Mouse (Mus musculus) MEL (cell line): ENCODE measurements around the gene Tor4a.

Experiments
- CTCF ChIP-seq, 3 experiments: IDR thresholded peaks in 2 of 3; conservative IDR thresholded peaks in 1 of 3; 2 replicates each; pipeline ENCODE4 v1.5.1; 2011 to 2012; ENCODE audit warnings: low read length in 3 of 3, low read depth in 2 of 3, mild to moderate bottlenecking in 2 of 3, improper control_type of control experiment in 1 of 3, inconsistent platforms in 1 of 3, mixed read lengths in 1 of 3, moderate library complexity in 1 of 3; ENCODE audit not compliant: control insufficient read depth in 1 of 3, insufficient read depth in 1 of 3, poor library complexity in 1 of 3, severe bottlenecking in 1 of 3
- ELF1 ChIP-seq: IDR thresholded peaks from 2 replicates; pipeline ENCODE4 v1.6.1; 2014; ENCODE audit warnings: low read depth, mild to moderate bottlenecking, inconsistent platforms, low read length, improper control_type of control experiment, moderate library complexity
- EP300 ChIP-seq, 2 experiments: IDR thresholded peaks; 2 replicates each; pipeline ENCODE4 v1.6.1; 2011; ENCODE audit warnings: improper control_type of control experiment in 2 of 2, low read length in 2 of 2, low read depth in 1 of 2, mild to moderate bottlenecking in 1 of 2
- GABPA ChIP-seq: IDR thresholded peaks from 2 replicates; pipeline ENCODE4 v1.6.1; 2012; ENCODE audit warnings: low read depth, mild to moderate bottlenecking, inconsistent platforms, low read length, improper control_type of control experiment, moderate library complexity
- KAT2A ChIP-seq: conservative IDR thresholded peaks from 2 replicates; pipeline ENCODE4 v1.6.1; 2012; ENCODE audit warnings: low read depth, low read length, improper control_type of control experiment, inconsistent platforms
- POLR2AphosphoS2 ChIP-seq: IDR thresholded peaks from 2 replicates; pipeline ENCODE4 v1.6.1; 2011; ENCODE audit warnings: low read length, improper control_type of control experiment
- SMC3 ChIP-seq: IDR thresholded peaks from 2 replicates; pipeline ENCODE4 v1.6.1; 2011; ENCODE audit warnings: low read depth, low read length, improper control_type of control experiment
- TCF12 ChIP-seq: IDR thresholded peaks from 2 replicates; pipeline ENCODE4 v1.6.1; 2014; ENCODE audit warnings: low read depth, mild to moderate bottlenecking, inconsistent platforms, low read length, improper control_type of control experiment, moderate library complexity

GRCm38 (mm10) chr2:25210686-25211085 lies 14.0 kb upstream of the Tor4a start:
- TF ChIP-seq KAT2A (no peak), ELF1 (no peak), CTCF (IDR thresholded peaks at IDR 0.05 in 2 of 3, conservative IDR thresholded peaks at IDR 0.05 in 1 of 3; ENCODE audit: control insufficient read depth in 1 of 3, insufficient read depth in 1 of 3, low read depth in 2 of 3, low read length in 3 of 3, poor library complexity in 1 of 3, severe bottlenecking in 1 of 3) (no peak), GABPA (no peak), SMC3 (no peak), POLR2AphosphoS2 (no peak), TCF12 (no peak), EP300 (IDR thresholded peaks at IDR 0.05; ENCODE audit: low read depth in 1 of 2, low read length in 2 of 2) (no peak)
